In genomic region chr8:117172904-117173303, GRCm38 (mm10) we compare ENCODE assay signal across 7 mouse cellular contexts. TPM values are rescaled to one million over a fixed set of nuclear protein-coding genes. Genes with fewer than 3 reads are reported as not detected.
A peak's percentile ranks its signal among the peaks of the same experiment; 100 is the strongest.
DNase-seq lines count a peak whose midpoint lies in the region; ATAC-seq and TF ChIP-seq lines count a peak whose summit lies in the region.

No protein-coding gene starts in this region.

- ATAC-seq in lung, embryonic 14.5 days (ENCODE audit: insufficient read depth) = peak; percentile 45; the same call in 1 of the 2 replicates

- H3K36me3 ChIP-seq in lung, embryonic 14.5 days (ENCODE audit: insufficient read depth) = 0 out of 2 replicates have a peak, but pooled peaks cover 4% of the 10 kb centered on the region

- H3K27me3 ChIP-seq in lung, embryonic 14.5 days (ENCODE audit: insufficient read depth, low read length) = no peaks in the 10 kb centered on the region

- intact Hi-C loops in heart, postnatal 10 days (cut with DNase I) = no loop called here

- 24% methylated on average over 7 of the region's 7 CpGs for WGBS in lung, embryonic 14.5 days

- H3K4me1 ChIP-seq in lung, embryonic 14.5 days (ENCODE audit: insufficient read depth) = 0 out of 2 replicates have a peak, but pooled peaks cover 4% of the 10 kb centered on the region

- TF ChIP-seq CTCF in lung, embryonic 14.5 days (IDR thresholded peaks at IDR 0.05; ENCODE audit: low read depth) = peak; percentile 58

- H3K9me3 ChIP-seq in lung, embryonic 14.5 days (ENCODE audit: low read depth, low read length) = no peaks in the 10 kb centered on the region

- H3K27ac ChIP-seq in lung, embryonic 14.5 days (ENCODE audit: low read depth) = peak overlapping the region; percentile 48; the same call in 1 of the 2 replicates

- H3K4me3 ChIP-seq in lung, embryonic 14.5 days (ENCODE audit: low read depth, low read length) = no peak overlapping the region

- H3K9ac ChIP-seq in lung, embryonic 14.5 days = no peak overlapping the region

- peak; percentile 19 for DNase-seq in urinary bladder, postnatal 25 days (ENCODE audit: low spot score)
- no peak for DNase-seq in urinary bladder, adult 2 months (ENCODE audit: low spot score)
- DNase-seq in cerebellum, adult 9-10 months = peak; percentile 36
- DNase-seq in heart, postnatal 10 days = peak; percentile 70 to 73
- peak; percentile 82 for DNase-seq in lung, embryonic 14.5 days
- no peak for DNase-seq in Muller cell, postnatal 12 days (ENCODE audit: inconsistent ontology term)
- DNase-seq in right cerebral cortex, postnatal 25 days = no peak

- H3K4me2 ChIP-seq in lung, embryonic 14.5 days = no peak overlapping the region

RNA-seq across cellular contexts. Expression of gene Gan, which starts 15.0 kb away (rescaled TPM):
- polyA plus RNA-seq in urinary bladder, adult 2 months (2012; rRNA removed) = 8.2 and 9.5 TPM in 2 replicates
- 1 to 10 TPM; 6.4 to 7.3 TPM for total RNA-seq in heart, postnatal 10 days (2021)
- 3.3 and 3.4 TPM in 2 replicates for polyA plus RNA-seq in lung, embryonic 14.5 days (2014; fragmentation: Nextera tagmentation; extraction: Ambion mirVana)

Comparison
In these comparisons a context has a peak if more than half of its experiments do, and no peak if none do; other contexts are left out.
1. DNase-seq: peak in urinary bladder, postnatal 25 days (single experiment), cerebellum, adult 9-10 months (single experiment), heart, postnatal 10 days (2 of 2) and lung, embryonic 14.5 days (single experiment); none in urinary bladder, adult 2 months (single experiment), Muller cell, postnatal 12 days (single experiment) and right cerebral cortex, postnatal 25 days (single experiment).